In the genomic region with DNA sequence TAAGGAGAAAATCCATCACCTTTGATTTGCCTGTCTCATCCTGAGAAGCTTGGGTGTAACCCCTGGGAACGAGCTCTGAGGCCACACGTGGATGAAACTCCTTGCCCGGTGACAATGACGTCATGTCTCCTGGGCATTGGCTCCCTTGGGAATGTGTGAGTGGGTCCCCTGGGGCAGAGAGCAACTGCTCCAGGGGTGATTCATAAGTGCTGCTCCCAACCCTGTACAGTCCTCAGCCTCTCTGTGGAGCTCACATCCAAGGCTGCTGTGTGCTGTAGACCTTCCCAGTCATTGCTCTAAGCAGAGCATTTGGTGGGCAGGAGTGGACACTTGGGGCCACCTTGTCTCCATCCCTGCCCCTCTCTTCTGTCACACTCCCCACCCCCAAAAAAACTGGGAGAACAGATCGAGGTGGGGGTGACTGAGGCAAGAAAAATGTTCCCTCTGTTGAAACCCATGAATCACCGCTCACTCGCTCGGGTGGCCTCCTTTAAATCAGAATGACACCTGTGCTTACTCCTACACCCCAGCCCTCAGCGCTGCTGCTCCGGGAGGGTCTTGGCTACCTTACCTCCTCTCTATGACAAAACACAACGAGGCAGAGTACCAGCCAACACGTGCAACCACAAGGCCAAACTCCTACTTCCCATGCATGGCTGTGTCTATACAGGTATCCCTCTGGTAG, we compare ENCODE assay signal across 13 mouse cellular contexts.
A peak's percentile ranks its signal among the peaks of the same experiment; 100 is the strongest.
DNase-seq lines count a peak whose midpoint lies in the region; ATAC-seq and TF ChIP-seq lines count a peak whose summit lies in the region.
"Had no signal": no experiment of that assay in that cellular context is flagged by ENCODE, and none has a peak within 500 bp of the region (broad histone marks: within the 10 kb centered on the region; RNA-seq: fewer than 3 reads in every experiment).

No protein-coding gene starts in this region.

- ATAC-seq in midbrain, postnatal 0 days (ENCODE audit: low FRiP score): no peak
- ATAC-seq: forebrain, postnatal 0 days had no signal

- peaks cover 6% of the 10 kb centered on the region for H3K4me1 ChIP-seq in midbrain, postnatal 0 days (ENCODE audit: insufficient read depth, low read length)

- WGBS in midbrain, postnatal 0 days: 88% methylated on average over 12 of the region's 12 CpGs

- H3K9ac ChIP-seq in midbrain, postnatal 0 days (replicated peaks; ENCODE audit: low read length, poor library complexity, severe bottlenecking): no peak overlapping the region
- H3K9ac ChIP-seq: forebrain, postnatal 0 days; hindbrain, embryonic 14.5 days; kidney, embryonic 15.5 days had no signal

- no peaks in the 10 kb centered on the region for H3K9me3 ChIP-seq in midbrain, postnatal 0 days (ENCODE audit: low read length)
- H3K9me3 ChIP-seq: kidney, embryonic 15.5 days had no signal

- H3K4me2 ChIP-seq in midbrain, postnatal 0 days (ENCODE audit: low read depth, low read length, poor library complexity, severe bottlenecking): no peak overlapping the region
- H3K4me2 ChIP-seq: hindbrain, embryonic 14.5 days; kidney, embryonic 15.5 days had no signal

- no peaks in the 10 kb centered on the region for H3K36me3 ChIP-seq in splenic B cell, adult 2 months (ENCODE audit: control insufficient read depth, insufficient read depth, low read length, poor library complexity, severe bottlenecking)
- no peaks in the 10 kb centered on the region for H3K36me3 ChIP-seq in midbrain, postnatal 0 days (ENCODE audit: insufficient read depth, low read length)
- H3K36me3 ChIP-seq: kidney, embryonic 15.5 days had no signal

- intact Hi-C loops in left cerebral cortex, postnatal 36 days (cut with DNase I): no loop called here
- intact Hi-C loops in left cerebral cortex, postnatal 10 days (cut with DNase I): no loop called here

- no peak overlapping the region for H3K4me3 ChIP-seq in midbrain, postnatal 0 days (ENCODE audit: low read depth, low read length)
- H3K4me3 ChIP-seq: kidney, embryonic 15.5 days had no signal

- TF ChIP-seq CTCF in midbrain, postnatal 0 days (IDR thresholded peaks at IDR 0.05): no peak

- no peaks in the 10 kb centered on the region for H3K27me3 ChIP-seq in splenic B cell, adult 2 months (ENCODE audit: control insufficient read depth, insufficient read depth, low read length, poor library complexity, severe bottlenecking)
- H3K27me3 ChIP-seq in midbrain, postnatal 0 days (ENCODE audit: insufficient read depth, low read length): no peaks in the 10 kb centered on the region

- DNase-seq in left cerebral cortex, postnatal 36 days (ENCODE audit: low spot score in 2 of 2): peak; percentile 14 to 40
- DNase-seq in left cerebral cortex, postnatal 10 days (ENCODE audit: extremely low spot score in 1 of 2, low spot score in 2 of 2): no peak
- peak; percentile 22 for DNase-seq in MN1 (ENCODE audit: low spot score)
- DNase-seq in adrenal gland, postnatal 25 days: peak; percentile 36
- DNase-seq in splenic B cell, adult 2 months (ENCODE audit: low read depth, low spot score): peak; percentile 42
- DNase-seq in cerebellum, adult 9-10 months: no peak
- DNase-seq in midbrain, postnatal 0 days (ENCODE audit: low spot score): no peak
- DNase-seq: forebrain, postnatal 0 days; gastrocnemius, postnatal 36 days; lung, adult 2 months; thymus, postnatal 4 days had no signal

- H3K27ac ChIP-seq in midbrain, postnatal 0 days (ENCODE audit: low read depth, low read length): no peak overlapping the region
- H3K27ac ChIP-seq: hindbrain, embryonic 14.5 days; kidney, embryonic 15.5 days had no signal

Comparison
In these comparisons a context has a peak if more than half of its experiments do, and no peak if none do; other contexts are left out.
1. DNase-seq: peak in left cerebral cortex, postnatal 36 days (2 of 2), MN1 (single experiment), adrenal gland, postnatal 25 days (single experiment) and splenic B cell, adult 2 months (single experiment); none in left cerebral cortex, postnatal 10 days (0 of 2), cerebellum, adult 9-10 months (single experiment) and midbrain, postnatal 0 days (single experiment).